Mouse (Mus musculus) megakaryocyte, adult 5-6 weeks (primary cell): ENCODE measurements around the gene Ppm1h. TPM values are rescaled to one million over a fixed set of nuclear protein-coding genes. Genes with fewer than 3 reads are reported as not detected.

ENCODE experiments used
- ATAC-seq: 2 replicates; pipeline ENCODE4 v1.8.0; 2016; ENCODE audit warnings: mild to moderate bottlenecking, inconsistent platforms; ENCODE audit not compliant: poor library complexity, severe bottlenecking
- total RNA-seq, 2 experiments: library from RNA; stranded (forward) in 1 of 2; stranded (reverse) in 1 of 2; fragments of 153-499, 151-499 nt in 1 of 2; fragments of 221-1000, 200-1000 nt in 1 of 2; gene quantifications; 2 replicates each; pipeline versions ENCODE4 v1.2.3 to v1.2.4; 2015 to 2017

Ppm1h gene
- total RNA-seq, 2 experiments from 2014 or later: 27.9 to 31.8 TPM

DNA sequence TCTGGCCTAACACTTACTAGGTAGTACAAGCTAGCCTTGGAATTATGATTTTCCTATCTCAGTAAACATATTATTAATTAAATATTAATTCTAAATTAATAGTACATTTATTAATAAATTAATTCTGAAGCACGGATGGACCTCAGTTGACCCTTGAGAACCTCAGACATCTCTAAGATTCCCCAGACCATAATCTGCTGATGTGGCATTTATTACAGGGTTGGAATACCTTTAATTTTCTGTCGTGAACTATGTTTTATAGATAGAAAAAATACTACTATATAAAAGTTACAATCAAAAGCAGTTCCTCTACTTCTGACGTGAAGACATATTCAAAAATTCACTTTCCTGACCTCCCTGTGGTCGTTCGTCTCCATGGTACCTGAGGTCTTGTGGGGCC lies 19.8 kb downstream of the Ppm1h start:
- ATAC-seq: no peak

DNA sequence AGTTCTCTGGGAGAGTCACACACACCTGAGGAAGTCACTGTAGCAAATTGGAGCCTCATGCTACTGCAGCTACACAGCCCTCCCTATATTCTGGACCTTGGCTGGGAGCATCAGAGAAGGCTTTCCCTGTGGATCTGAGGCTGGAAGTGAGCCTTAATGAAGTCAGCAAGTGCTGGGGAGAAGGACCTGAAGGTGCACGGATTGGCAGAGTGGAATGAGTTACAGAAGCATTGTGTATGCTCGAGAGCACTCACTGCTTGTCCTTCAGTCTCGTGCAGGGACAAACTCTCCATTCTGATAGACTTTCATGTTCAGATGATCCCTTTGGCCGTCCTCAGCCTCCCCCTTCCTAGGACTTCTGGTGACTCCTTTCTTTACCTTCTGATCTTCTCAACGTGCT lies 26.3 kb downstream of the Ppm1h start:
- no peak for ATAC-seq

DNA sequence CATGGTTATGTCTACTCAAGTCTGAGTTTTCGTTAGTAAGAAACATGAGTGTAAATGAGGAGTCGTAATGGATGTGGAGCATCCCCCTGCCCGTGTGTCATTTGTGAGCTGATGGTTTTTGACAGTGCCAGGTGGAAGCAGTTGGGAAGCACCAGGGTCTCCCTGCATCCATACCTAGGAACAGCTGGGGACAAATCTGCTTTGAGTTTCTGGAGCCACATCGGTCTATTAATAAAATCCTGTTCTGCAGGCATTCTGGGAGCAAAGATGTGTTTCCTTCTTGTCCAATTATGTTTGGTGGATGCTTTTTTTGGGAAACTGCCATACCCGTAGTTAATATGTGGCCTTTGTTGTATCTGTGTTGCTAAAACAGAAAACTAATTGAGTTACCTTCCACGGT lies 26.9 kb downstream of the Ppm1h start:
- no peak for ATAC-seq

DNA sequence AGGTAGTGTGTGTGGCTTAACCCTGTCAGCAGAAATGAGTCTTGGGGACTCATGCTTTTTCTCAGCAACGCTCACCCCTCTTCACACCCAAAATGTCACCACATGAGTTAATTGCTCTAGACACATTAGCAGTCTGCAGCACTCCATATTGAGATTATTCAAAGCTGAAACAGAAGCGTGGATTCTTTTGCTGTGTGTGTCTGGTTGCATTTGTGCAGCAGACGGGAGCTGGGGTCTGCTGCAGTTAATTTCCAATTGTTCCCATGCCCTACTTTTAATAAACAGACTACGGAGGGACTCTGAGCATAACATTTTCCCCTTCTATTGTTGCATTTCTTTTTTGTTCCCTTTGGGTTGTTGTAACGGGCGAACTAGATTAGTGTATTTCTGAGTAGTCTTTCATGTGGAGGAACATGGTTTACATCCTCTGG lies 32.8 kb downstream of the Ppm1h start:
- no peak for ATAC-seq

DNA sequence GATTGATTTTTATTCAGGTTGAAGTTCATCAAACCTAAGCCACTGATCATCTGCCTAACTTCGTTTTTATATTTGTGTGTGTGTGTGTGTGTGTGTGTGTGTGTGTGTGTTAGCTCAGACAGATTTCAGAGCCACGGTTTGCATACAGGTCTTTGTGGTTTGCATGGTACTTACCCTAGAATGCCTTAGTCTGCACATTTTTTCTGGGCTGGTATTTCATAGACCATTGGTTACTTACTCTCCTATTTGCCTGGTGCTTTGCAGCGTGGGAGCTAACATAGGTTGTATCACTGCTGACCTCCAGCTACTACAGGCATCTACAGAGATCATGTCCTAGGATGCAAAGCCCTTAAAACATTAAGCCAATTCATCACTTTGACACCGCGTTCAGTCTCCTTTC lies 33.7 kb downstream of the Ppm1h start:
- no peak for ATAC-seq

DNA sequence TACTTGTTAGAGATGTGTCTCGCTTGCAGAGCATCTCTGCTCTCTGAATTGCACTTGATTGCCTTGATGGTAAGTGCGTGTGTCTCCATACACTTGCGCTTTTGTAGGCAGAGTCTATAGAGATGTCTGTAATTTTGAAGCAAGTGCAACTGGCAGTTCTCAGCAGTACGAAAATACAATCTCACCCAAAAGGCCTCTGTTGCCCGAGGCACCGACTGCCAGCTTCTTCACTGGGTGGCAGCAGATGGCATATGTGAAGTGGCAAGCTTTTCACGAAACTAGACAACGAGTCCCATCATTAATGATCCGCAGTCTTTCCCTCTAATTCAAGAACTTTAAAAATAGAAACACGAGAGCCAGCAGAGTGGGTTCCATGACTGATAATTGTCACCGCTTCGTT lies 37.3 kb downstream of the Ppm1h start:
- no peak for ATAC-seq

DNA sequence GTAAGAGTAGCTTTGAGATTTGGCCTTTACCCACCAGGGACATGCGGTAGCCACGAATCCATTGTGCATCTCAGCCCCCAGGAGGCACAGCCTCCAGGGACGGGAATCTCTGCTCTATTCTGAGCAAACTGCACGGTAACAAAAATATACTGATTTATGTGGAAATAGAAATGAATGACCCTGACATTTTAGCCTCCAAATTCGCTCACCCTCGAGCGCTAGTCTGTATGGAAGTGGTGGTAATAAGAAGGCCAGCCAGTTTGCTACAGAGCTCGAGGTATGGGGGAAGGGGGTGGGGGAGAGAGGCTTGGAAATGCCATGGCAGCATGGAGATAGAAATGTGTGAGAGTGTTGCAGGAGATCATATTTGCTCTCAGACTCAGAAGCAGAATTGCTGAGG lies 37.7 kb downstream of the Ppm1h start:
- ATAC-seq: no peak

DNA sequence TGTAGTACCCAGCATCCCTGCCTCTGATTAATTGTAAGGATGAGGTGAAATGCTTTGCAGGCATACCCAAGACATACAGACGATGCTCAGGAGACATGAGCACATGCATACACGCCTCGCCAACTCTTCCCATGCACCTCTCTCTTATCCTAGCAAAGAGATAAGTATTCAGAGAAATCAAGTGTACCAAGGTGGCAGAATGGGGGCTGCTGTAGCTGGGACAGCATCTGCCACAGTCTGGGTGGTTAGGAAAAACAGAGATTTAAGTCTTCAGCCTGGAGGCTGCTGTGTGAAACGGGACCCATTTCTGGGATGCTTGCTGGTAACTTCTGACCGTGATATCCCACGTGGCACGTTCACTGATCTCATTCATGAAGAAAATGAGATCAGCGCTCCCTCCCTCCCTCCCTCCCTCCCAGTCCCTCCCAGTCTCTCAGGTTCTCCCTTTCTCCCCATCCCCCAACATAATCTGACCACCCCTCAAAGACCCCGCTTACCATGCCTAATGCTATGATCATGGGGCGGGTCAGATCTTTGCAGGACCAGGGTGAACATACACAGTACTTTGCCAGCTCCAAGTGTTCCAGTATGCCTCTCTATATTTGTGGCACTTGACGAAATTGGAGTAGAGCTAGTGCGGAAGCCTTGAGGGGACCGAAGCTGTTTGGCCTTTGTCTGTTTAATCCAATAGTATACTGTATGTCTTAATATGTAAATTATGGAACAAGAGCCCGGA lies 38.3 kb downstream of the Ppm1h start:
- ATAC-seq: no peak

DNA sequence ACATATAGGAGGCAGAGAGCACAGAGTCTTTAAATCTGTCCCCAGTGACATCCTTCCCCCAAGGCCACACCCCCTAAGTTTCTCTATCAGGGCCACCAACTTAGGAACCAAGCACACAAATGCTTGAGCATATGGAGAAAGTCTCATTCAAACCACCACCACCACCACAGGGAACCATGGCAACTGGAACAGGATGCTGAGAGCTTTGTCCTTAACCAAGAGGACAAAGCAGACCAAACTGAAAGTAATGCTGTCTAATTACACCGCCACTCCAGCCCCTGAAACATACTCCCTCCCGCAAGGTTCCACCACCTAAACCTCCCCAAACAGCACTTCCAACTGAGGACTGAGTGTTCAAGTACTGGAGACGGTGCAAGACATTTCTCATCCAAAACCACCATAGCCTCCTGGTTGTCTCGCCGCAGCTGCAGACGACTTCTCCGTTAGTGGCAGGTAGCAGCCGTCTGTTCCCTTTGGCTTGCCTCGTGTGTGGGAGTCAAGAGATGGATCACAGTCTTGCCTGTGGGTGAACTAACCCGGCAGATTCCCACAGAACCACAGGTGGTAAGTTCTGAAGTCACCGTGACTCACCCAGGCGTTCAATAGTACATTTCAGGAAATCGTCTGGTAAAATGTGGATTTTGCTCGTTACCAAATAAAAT lies 39.3 kb downstream of the Ppm1h start:
- ATAC-seq: peak; percentile 31; the same call in 1 of the 2 replicates

DNA sequence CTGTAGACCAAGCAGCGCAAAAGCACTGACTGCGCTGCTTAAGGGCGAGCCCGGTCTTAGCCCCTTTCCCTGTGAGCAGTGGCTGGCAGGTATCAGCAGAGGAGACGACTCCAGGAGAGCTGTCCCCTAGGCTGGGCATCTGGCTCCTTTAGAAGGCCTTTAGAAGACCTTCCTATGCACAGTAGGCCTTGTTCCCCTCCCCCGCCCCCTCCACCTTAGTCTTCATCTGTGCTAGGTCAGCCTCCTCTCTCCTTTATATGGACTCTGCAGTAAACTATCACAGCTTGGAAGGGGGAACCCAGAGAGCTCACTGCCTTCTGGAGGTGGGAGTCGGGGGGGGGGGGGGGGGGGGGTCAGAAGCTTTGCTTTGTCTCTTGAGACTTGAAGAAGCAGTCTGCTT lies 40.4 kb downstream of the Ppm1h start:
- no peak for ATAC-seq

DNA sequence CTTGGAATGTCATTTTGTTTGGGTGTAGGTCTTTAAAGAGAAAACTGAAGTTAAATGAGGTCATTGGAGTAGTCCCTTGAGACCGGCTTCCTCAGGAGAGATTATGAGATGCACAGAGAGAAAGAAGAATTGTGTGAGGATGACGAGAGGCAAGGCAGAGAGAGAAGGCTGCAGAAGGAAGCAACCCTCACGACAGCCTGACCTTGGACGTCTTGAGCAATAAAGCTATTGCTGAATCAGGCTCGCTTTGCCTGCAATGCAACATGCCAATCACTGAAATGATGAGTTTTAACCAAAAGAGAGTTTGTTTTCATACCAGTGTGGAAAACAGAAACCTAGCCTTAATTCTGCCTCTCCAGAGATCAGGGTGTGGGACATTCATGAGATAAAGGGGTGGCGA lies 43.5 kb downstream of the Ppm1h start:
- peak; percentile 79 for ATAC-seq

DNA sequence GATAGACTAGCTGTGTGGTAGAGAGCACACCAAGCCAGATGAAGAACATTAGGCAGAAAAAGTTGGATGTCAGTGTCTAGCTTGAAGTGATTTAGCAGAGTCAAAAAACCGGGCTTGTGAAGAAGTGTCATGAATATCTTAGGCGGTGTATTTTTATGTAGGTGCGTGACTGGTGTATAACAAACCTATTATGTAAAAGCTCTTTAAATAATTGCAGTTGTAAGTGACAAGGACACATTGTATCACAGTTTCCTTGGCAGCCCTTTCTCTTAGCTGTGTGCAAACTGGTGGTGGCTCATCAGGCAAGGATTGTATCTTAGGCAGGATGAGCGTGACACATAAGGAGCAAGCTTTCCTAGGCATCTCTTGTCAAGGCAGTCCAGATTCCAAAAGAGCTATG lies 46.1 kb downstream of the Ppm1h start:
- ATAC-seq: no peak

DNA sequence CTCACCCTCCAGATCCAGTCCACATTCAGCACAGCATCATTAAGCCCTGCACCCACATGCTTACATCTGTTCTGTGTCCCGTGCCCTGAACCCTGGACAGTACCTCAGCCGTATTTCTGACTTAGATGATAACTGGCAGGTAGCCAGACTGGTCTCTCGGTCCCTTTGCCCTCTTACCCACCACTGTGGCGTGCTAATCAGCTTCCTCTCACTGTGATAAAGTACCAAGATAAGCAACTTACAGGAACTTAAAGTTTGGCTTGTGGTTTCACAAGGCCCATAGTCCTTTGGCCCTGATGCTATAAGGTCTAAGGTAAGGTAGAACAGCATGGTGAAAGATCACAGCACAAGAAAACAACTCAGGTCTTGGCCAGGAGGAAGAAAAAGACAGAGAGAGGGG lies 48.7 kb downstream of the Ppm1h start:
- ATAC-seq: peak; percentile 70

DNA sequence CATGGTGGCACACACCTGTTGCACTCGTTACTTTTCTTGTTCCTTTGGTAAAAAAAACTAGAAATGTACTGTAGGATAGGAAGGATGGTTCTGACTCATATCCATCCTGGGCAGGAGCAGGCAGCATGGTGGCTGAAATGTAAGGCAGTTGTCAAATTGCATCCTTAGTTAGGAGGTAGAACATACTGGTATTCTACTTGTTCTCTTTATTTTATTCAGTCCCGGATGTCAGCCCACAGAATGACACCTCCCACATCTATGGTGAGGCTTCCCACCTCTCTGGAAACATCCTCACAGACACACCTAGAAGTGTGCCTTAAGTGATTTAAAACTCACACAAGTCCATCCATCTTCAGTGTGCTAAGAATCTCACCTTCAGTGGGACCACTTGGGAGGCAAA lies 49.6 kb downstream of the Ppm1h start:
- ATAC-seq: no peak

DNA sequence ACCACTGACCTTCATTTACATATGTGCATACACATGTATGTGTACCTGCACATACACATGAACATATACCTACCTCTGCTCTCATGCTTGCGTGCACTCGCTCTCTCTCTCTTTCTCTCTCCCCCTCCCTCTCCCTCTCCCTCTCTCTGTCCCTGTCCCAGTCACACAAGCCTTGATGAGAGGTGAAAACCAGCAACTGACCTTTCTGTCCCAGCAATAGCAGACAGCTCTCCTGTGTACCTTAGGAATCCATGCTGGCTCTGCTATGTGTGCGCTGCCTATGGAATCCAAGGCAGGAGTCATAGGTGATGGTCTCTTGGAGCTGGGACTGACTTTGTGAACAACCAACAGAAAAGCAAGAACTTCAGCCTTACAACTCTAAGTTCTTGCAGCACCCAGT lies 53.6 kb downstream of the Ppm1h start:
- no peak for ATAC-seq

DNA sequence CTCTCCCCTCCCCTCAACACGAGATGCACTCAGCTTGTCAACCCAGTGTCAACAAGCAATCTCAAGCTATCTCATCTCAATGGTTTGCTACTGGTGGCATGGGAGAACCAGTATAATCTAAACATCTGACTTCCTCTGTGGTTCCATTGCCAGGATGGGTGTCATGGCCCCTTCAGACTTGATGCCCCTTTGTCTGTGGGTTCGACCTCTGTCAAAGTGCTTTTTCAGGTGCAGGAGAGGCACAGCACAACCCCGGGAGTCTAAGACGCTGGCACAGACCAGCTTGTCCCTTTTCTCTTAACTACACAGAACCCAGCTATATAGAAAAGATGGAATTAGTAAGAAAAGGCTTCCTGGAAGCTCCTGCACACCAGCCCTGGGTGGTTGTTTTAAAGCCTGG lies 56.0 kb downstream of the Ppm1h start:
- no peak for ATAC-seq

DNA sequence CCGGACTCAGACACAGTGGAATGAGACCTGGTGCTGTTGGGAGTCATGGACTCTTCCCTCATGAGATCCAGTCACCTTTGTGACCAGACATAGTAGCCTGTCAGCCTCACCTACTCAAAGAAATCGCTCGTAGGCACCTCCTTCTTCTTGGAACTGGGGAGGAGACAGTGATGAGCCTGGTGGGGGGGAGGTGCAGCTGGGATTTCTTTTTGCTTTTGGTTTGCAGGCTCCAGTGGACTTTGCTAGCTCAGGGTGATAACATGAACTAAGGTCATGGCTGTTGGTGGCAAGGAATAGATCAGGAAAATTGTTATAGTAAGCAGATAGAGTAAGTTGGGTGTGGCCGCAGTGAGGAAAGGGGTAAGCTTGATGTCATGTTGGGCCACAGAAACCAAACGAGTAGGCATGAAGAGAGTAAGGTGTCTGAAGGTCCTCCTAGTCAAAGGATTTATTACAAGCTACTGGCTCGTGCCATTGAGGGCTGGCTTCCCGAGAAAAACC lies 56.8 kb downstream of the Ppm1h start:
- ATAC-seq: no peak

DNA sequence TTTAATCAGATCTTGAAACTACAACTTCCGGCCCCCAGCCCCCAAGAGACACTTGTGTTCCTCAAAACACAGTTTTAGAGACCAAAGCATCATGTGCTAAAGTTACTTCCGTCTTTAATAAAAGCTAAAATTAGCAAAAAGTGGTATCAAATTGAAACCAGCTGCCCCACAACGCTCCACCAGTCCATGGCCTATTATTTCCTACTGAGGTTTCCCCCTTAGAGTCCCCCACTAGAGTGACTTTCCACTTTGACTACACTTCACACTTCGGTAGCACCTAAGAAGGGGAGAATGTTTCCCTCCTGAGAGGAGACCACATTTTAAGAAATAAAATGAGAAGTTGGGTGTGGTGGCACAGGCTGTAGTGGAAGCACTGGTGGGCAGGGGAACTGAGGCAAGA lies 58.3 kb downstream of the Ppm1h start:
- peak; percentile 61 for ATAC-seq

DNA sequence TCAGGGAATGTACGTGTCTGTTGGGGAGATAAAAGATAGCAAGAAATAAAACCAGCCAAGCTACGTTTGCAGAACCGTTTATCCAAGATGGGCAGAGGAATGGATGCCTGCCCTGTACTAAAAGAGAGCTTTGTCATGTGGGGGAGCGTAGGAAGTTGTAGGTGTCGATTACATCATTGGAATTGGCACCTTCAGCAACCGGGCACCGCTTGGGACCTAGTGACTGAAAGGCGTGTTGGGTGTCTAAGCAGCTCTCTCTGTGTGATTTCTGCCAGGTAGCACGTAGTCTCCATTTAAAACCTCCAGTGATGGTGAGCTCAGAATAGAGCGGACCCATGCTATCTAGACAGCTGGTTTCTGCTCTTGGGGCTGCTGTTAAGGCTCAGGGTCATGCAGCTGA lies 60.0 kb downstream of the Ppm1h start:
- ATAC-seq: peak; percentile 12; the same call in 1 of the 2 replicates

DNA sequence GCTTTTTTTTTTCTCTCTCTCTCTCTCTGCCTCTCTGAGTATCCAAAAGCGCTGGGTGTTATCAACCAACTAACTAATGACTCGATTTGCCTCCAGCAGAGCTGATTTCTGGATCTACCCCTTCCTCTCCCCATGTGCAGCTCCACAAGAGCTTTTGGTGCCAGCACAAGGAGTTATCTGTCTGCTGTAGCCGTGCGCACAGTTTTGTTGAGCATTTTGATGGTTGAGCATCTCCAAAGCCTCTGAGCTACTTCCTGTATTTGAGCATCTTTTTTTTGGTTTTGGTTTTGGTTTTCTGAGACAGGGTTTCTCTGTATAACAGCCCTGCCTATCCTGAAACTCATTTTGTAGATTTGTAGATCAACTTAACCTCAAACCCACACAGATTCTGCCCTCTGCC lies 60.5 kb downstream of the Ppm1h start:
- ATAC-seq: peak; percentile 49

DNA sequence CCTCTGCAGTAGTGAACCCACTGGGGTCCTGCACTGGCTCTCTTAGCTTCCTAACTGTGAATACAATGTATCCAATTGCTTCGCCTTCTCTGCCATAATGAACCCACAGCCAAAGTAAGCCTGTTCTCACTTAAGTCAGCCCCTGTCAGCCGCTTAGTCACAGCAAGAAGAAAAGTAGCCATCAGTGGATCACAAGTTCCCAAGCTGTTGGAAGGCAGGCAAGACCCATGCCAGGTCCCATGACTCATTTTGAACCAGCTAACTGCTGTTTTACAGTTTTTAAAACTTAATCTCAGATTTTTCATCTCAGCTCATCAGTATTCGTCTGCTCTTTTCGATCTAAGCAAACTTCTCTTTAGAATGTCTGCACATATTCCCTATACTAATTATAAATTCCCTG lies 61.6 kb downstream of the Ppm1h start:
- no peak for ATAC-seq

DNA sequence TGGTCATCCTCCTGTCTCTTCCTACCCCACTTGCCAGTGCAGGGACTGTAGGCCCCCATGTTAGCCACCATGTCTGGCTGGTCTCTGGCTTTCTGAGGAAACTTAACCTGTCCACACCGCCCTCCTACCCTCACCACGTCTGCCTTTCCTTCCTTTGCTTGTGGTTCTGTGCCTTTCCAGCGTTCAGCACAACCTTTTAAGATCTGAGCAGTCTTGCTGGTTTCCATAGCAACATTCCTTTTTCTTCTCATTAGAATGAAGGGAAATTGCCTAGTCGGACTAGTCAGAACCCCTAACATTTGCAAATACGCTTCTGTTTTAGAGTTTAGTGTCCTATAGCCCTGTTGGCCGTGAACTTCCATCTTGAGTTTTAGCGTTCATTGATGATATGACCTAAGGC lies 62.6 kb downstream of the Ppm1h start:
- ATAC-seq: no peak

DNA sequence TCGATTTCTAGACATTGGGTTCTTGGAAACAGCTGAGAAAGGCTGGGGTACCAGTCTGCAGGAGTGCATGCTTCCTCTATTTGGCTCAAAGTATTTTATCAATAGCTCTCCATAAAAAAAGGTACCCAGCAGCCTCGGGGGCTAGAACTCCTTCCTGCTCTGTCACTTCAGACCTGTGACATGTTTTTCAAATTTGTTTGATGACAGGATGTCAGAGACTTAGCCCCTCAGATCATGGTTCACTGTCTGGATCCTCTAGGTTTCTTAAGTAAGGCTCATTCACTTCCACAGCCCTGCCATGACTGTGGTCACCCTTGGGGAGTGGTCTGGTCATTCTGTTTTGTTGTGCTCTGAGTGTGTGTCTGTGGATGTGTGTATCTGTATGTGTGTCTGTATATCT lies 63.6 kb downstream of the Ppm1h start:
- no peak for ATAC-seq
